Mouse (Mus musculus) kidney, adult 8-10 months (tissue): ENCODE results near the gene Polr2f.

ENCODE experiments used
- DNase-seq, 2 experiments: peaks; one replicate each; pipeline ENCODE4 v3.0.0; 2022

The Polr2f gene

DNA sequence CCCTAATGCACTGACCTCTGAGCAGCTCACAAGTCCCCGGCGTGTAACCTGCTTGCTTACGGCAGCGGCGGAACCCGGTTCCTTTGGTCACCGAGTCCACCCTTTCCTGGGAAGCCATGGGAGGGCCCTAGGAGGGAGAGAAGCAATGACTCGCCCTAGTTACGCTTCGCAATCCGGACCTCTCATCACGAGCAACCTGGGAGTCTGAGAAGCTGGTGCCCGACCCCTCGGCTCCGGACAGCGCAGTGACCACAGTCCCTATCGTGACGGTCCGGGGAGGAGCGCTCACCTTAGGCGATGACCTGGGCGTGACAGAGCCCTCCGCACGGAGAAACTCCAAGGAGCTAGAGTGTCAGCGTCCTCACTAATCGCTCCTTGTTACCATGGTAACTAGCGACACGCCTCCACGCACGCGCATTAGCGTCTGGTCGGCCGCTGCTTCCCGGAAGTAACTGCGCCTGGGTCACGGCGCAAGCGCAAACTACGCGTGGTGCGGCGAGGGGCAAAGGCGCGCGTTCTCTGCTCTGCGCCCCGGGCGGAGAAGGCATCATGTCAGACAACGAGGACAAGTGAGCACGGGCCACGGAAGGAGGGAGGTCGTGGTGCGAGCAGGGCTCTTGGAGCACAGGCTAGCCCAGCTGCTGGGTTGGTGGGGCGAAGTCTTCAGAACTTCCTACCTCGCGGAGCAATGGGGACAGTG is at the start of gene Polr2f, which contains the start of gene 1700088E04Rik:
Gene Polr2f, plus strand, starts transcription at position 144 of the 700 bp plus-strand sequence.
Gene 1700088E04Rik, minus strand, starts transcription at position 388 of the 700 bp plus-strand sequence.
- DNase-seq: peak; percentile 94

DNA sequence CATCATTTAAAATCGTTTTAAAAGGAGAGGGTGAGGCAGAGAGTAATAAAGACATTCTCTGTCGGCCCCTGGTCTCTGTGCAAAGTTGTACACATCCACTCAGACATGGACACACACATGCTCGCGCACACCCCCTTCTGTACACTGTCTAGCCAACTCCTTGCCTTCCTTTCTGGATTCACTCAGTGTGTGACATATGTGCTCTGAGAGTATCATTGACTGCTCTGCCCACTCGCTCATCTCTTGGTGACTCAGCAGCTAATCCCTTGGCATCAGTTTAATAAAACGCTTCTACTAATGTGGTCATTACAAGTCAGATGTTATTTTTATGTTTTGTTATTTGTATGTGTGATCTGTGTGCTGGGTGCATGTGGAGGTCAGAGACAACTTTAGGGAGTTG is 48.5 kb upstream of the Polr2f start:
- no peak for DNase-seq

DNA sequence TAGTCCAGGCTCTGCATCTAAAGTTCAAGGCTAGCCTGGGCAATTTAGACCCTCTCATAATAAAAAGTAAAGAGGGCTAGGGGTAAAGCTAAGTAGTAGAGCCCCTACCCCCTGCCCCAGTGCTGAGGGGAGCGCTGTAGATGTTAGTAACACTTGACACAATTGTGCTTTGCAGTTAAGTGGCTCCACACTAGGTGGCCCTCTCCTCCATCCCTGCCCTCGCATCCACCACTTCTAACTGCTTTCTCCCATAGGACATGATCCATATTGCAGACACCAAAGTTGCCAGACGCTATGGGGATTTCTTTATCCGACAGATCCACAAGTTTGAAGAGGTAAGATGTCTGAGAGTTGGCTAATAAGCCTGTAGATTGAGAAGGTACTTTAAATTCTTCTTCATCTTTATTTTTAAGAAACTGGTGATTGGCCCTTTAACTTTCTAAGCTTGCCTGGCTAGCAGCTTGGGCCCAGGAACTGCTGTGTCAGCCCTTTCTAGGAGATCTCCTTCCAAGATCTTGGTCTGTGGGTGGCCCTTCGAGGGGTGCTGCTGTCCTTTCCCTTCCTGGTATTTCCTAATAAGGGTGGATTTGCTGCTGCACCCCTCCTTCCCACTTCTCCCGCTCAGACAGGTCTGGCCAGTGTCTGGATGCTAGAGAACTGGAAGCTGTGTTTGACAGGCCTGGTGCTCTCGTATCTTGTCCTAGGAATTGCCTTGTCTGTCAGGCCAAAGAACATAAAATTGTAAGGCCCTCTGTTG is 47.5 kb upstream of the Polr2f start:
- DNase-seq: peak in 1 of 2 experiments; percentile 57

DNA sequence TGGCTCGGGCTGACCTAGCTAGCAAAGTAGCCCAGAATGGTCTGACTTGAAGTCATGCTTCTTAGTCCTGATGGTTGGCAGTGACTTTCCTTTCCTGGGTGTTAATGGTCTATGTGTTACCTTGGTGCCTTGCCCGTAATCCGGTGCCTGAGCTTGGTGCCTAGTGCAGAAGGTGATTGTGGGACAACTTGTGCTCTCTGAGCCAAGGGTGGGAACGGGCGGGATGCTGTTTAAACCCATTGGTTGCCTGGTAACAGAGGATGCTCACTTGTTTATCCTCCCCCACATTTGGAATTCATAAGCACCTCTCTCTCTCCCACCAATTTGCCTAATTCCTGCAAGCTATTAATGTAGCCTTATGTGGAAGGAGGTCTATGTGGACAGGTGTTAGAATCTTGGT is 45.3 kb upstream of the Polr2f start:
- no peak for DNase-seq

DNA sequence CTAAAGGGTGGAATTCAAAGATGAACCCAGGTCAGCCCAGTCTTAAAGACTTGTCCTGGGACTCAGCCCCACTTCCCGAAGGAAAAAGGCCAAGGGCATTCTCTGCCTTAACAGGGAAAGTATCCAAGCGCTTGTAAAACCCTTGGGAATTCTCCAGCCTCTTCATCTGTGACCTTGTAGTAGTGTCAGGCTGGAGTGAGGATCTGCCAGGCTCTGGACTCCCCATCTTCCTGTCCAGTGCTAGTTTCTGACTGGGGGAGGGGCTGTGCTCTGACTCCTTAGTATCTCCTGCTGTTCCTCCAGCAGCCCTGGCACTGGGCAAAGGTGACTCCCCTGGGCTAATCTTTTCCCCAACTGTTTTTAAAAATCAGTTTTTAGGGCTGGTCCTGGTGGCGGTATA is 44.3 kb upstream of the Polr2f start:
- DNase-seq: peak; percentile 57 to 71

DNA sequence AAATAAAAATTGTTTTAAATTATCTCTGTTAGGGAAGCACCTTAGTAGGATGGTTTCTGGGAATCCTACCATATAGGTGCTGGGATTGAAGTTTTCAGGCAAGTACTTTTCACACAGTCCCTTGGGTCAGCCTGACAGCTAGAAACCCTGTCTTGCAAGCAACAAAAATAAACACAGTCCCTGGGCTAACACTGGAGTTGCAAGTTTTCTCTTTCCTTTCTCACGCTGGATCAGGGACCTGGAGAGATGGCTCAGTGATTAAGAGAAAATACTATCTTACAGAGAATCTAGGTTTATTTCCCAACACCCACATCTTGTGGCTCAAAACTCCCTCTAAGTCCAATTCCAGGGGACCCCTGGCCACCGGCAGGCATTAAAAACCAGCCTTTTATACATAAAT is 43.7 kb upstream of the Polr2f start:
- DNase-seq: no peak

DNA sequence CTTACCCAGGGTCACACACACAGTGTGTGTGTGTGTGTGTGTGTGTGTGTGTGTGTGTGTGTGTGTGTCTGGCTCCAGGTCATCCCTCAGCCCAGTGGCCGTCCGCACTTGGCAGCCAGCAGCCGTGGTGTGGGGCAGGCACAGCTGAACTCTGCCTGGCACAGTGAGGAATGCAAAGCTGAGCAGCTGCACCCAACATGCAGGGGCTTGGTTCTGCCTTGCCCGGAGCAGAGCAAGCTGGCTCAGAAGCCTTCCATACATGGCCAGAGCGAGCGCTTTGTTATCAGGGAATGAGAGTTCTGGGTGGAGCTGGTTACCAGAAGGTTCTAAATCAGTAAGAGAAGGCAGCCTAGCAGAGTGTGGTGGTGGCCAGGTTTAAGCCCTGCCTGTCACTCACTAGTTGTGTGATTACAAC is 43.2 kb upstream of the Polr2f start:
- DNase-seq: peak; percentile 74

DNA sequence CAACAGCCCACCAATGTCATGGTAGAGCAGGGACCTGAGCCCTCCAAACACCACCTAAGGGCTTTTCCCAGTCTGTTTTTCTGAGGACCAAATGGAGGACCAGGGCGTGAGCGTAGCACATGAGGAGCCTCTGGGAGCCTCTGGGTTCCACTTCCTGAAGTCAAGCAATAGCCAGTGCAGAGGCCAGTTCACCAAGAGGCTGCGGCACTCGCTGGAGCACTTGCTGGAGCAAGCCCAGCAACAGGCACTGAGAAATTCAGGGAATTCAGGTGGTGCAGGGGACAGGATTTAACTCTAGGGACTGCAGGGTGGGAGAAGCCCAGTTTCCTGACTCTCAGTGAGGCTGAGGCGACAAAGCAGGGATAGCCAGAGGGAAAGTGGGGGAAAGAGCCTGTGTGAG is 42.6 kb upstream of the Polr2f start:
- DNase-seq: no peak

DNA sequence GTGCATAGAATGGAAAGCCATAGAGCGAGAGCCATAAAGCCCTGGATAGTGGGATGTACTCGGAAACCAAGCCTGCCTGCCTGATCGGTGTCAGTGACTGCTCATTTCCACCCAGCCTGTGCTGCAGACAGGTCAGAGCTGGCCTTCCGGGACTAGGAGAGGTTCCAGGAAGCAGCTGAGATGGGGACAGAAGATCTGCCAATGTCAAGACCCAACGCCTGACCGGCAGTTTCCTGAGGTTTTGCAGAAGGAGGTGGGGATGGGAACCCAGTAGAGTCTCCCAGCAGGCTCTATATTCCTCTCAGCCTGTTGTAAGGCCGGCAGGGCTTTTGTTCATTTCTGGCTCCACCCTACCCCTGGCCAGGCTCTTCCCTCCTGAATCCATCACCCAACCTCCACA is 41.9 kb upstream of the Polr2f start:
- peak; percentile 63 to 73 for DNase-seq

DNA sequence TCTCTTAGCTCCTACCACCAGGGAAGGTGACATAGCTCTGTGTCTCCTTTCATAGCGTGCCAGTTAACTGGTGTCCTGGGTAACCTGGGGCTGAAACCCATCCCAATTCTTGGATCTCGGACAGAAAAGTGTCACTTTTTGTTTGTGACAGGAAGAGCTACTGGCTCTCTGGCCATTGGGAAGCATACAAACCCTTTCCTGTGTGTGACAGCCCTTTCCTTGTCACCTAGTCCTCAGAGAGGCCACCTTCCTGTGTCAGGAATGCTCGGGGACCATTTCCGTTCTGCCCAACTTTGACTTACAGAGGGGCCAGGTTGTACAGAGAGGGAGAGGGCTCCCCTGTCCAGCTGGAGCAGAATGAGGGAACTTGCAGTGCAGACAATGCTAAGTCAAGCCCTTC is 41.4 kb upstream of the Polr2f start:
- peak; percentile 34 to 59 for DNase-seq

DNA sequence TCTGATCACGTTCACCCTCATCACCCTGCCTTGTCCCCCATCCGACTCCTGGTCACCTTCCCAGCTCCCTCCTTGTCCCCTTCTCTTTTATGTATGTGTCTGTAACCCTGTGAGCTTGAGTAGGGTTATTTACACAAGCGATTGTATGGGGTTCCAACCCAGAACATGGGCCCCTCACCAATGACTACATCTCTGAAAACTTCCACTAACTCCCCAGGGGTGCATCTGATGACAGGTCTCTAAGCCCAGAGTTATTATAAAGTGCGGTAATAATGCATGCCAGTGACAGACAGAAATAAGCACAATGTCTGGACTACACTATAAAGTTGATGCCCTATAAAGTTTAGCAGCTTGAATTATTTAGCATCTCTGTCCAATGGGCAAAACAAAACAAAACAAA is 40.4 kb upstream of the Polr2f start:
- DNase-seq: no peak

DNA sequence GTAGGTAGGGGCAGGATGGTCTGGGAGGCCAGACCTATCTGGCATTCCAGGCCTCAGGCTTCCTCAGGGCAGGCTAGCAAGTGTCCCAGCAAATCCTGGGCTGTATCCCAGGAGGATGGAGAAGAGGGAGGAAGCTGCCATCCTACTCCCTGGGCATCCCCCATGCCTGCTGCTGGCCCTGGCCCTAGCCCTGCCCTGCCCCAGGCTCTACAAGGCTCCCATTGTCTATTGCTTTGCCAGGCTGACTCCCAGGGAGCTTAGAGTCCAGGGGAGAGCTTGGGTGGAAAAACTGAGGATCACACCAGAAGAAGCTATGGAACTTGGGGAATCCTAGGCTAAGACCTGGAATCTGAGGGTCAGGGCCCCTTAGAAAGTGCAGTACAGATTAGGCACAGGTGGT is 39.3 kb upstream of the Polr2f start:
- DNase-seq: no peak

DNA sequence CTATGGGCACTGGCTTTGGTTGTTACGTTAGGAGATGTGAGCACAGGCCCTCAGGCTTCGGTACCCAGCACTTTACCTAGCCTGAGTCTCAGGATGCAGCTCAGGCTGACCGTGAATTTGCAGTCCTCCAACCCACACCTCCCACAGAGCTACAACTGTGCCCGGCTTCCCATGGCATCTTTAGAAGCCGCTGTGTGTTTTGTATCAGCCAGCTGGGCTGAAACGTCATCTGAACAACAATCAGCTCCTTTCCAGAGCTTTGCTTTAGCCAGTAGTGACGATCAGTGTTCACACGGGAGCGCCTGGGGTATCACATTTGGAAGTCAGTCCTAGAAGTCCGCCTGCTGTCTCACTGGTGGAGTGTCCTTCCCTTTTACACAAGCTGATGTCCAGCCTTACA is 37.5 kb upstream of the Polr2f start:
- no peak for DNase-seq

DNA sequence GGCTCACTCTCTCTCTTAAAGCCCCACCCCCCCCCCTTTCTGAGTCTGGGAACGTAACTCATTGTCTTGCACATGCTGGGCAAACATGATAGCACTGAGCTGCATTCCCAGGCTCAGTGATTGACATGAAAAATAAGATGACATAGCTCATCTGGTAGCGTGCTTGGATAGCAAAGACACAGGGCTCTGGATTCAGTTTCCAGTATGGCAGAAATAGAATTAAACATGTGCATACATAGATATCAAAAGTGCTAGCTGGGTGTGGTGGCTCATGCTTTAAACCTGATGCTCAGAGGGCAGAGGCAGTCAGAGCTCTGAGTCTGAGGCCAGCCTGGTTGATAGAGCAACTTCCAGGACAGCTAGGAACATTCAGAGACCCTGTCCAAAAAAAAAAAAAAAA is 35.0 kb upstream of the Polr2f start:
- no peak for DNase-seq

DNA sequence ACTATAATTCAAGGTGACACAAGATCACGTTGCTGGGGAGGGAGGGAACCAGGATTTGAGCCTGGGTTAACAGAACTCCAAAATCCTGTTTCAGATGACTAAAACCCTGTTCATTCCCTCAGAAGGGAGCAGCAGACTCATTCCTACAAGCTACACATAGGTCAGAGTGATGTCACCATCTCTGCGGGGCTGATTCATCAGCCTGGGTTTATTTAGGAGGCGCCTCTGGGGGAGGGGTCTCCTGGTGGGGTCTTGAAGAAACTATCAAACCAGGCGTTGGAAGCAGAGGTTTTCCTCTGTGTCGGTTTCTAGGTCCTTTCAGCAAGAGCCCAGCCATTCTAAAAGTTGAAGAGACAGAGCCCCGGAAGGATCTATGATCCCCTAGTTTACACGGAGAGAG is 32.8 kb upstream of the Polr2f start:
- DNase-seq: no peak

DNA sequence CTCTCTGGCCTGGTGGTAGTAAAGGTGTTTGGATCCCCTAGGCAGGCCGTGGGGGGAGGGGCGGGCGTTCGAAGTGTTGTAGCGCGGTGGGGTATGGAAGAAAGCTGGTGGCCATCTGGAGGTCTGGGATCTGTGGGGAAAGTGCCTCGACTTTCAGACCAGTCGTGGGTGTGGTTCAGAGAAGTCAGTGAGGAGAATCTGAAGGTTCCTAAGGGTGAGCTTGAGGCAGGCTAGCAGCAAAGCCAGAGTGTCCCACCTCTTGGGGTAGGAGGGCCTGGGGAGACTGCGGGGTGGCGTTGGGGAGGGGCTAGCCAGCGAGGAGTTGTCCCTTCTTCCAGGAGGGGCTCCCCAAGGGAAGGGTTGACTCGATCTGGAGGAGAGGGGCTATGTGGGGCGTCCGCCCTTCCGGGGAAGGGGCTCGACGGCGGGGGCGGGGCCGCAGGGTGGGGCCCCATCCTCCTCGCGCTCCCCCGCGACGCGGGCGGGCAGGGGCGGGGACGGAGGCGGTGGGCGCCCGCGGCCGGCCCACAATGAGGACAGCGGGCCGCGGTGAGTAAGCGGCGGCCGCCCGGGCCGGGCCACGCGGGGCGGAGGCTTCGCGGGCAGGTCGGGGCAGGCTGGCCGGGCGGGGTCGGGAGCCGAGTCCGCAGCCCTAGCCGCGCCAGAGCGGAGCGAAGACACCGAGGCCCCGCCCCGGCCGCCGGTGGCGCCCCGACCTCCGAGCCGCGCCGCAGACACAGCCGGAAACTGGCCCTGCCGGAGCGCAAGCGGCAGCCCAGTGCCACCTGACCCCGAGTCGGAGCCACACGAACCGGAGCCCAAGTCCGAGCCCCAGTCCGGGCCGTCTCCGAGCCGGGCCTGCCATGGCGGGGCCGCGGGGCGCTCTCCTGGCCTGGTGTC is 32.1 kb upstream of the Polr2f start, which contains the start of gene Micall1:
Gene Micall1, plus strand, starts transcription at position 478 of the 900 bp plus-strand sequence.
- DNase-seq: peak; percentile 70 to 74

DNA sequence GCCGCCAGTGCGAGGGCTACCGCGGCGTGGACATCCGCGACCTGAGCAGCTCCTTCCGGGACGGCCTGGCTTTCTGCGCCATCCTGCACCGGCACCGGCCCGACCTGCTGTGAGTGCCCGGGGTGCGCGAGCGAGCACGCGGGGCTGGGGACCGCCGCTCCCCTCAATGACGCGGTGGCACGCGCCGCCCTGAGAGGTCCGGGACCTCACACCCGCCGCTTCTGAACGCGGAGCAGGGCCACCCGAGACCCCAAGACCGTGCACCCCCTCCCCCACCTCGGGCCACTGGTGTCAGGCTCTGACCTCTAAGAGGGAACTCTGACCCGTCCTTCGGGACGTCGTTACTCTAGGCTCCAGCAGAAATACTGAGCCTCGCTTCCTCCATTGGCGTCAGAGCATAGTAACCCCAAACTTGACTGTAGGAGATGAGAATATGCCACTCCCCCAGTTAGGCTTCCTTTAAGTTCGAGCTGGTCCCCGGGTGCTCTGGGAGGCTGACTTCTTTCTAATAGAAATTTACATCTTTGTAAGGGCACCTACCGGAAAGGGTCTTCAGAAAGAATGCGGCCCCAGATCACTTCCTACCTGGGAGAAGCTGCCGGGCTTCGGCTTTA is 31.4 kb upstream of the Polr2f start:
- no peak for DNase-seq

DNA sequence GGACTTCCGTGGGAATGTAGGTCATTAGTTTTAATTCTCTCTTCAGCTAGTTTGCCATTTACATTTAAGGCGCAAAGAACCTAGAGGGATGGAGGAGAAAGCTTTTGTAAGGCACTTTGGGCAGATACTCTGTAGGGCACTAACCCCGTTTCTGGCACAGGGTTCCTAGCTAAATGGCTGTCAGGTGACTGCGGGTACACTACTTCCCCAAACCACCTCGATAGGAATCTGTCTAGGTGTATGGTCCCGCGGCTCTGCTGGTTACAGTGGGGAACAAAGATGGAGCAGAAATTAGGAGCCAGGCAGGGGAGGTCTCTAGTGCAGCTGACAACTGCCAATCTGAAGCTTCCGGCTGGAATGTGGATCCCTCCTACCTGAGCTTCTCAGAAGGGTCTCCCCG is 30.8 kb upstream of the Polr2f start:
- no peak for DNase-seq

DNA sequence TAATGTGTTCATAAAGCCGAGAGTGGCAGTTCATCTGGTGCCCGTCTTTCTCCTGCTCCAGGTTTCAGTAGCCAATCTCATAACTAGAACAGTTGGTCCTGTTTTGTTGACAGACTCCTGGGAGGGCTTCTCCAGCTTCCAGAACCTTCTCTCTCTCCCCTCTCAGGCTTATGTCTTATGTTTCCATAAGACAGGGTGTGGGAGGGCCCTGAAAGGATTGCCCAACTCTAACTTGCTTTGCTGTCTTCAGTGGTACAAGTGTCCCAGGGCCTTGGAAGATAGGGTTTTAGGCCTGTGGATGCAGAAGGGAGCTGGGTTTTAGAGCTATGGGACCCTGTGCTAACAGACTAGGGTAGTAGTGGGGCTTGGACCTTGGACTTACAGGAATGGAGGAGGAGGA is 30.3 kb upstream of the Polr2f start:
- DNase-seq: no peak

DNA sequence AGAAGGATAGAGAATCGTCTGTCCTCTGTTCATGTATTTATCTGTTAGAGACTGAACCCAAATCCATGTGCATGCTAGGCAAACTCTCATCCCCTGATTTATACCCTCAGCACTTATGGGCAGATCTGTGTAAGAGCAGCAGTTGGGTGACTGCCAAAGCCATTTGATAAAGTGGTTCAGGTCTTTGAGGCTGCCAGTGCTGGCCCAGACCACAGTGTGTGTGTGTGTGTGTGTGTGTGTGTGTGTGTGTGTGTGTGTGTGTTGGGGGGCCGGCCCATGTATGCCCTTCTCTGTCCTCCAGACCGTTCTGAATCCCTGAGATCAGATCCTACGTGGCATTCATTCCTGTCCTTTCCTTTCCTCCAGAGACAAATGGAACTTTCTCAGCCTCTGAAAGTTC is 29.0 kb upstream of the Polr2f start:
- no peak for DNase-seq

DNA sequence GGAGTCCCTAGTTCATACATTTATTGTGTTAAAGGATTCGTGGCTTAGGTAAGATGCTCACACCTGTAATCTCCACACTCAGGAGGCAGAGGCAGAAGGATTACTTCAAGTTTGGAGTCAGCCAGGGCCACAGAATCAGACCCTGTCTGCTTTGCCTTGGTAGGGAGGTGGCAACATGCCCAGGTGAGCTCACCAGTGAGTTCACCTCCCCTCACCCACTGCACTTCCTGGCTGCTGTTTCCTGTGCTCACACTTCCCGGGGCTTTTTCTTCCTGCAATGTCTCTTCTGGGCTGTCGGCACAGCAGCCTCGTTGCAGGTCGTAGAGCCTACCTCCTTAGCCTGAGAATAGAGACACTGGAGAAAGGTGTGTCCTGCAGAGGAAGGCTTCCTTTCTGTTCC is 25.5 kb upstream of the Polr2f start:
- DNase-seq: no peak

DNA sequence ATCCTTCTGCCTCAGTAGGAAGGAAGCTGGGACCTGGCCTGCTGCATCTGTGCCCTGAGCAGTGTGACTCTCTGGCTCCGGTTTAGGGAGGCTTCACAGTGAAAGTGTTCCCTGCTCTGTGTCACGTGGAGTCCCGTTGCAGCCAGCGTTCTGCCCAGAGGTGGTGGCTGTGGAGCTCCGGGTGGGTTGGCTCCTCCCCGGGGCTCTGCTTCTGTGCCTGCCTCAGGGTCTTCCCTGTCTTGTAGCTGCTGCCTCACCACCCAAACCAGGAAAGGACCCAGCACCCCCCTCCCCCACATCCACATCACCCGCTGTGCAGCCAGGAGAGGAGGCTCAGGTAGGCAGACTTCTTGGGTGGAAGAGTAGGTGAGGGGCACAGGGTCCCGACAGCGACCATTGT is 21.3 kb upstream of the Polr2f start:
- no peak for DNase-seq

DNA sequence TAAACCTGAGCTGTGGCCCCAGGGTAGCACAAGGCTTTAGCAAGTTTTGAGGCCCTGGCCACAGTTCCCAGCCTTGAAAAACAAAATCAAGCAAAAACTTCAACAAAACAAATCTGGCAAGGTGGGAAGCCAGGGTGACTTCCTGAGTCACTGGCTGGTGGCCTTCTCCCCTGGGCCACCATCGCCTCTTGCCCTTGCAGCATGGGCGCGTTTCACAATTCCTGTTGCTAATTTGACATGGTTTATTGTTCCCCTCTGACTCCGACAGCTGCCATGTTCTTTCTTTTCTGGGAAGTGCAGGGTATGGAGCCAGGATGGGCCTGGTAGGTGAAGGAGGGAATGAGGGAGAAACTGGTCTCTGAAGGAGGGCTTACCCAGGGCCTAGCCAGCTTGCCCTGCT is 18.7 kb upstream of the Polr2f start:
- no peak for DNase-seq
